In genomic region chr4:134923258-134924018, GRCm38 (mm10) we compare ENCODE assay signal across 8 mouse cellular contexts. TPM values are rescaled to one million over a fixed set of nuclear protein-coding genes. Genes with fewer than 3 reads are reported as not detected.
A peak's percentile ranks its signal among the peaks of the same experiment; 100 is the strongest.
DNase-seq lines count a peak whose midpoint lies in the region; ATAC-seq and TF ChIP-seq lines count a peak whose summit lies in the region.

TSS of gene Rsrp1 (plus strand) at chr4:134923592.

- peak within 1 kb of the TSS; percentile 94 for H3K4me3 ChIP-seq in E14TG2a.4 (replicated peaks; ENCODE audit: low read length)
- H3K4me3 ChIP-seq in forebrain, embryonic 13.5 days: peak within 1 kb of the TSS; percentile 100
- peak within 1 kb of the TSS; percentile 93 for H3K4me3 ChIP-seq in liver, postnatal 0 days (ENCODE audit: low read depth, low read length)
- H3K4me3 ChIP-seq in neural tube, embryonic 14.5 days (ENCODE audit: low read depth, low read length): peak within 1 kb of the TSS; percentile 99

- H3K9ac ChIP-seq in forebrain, embryonic 13.5 days: peak within 1 kb of the TSS; percentile 99
- peak within 1 kb of the TSS; percentile 98 for H3K9ac ChIP-seq in liver, postnatal 0 days (replicated peaks)
- peak within 1 kb of the TSS; percentile 82 for H3K9ac ChIP-seq in neural tube, embryonic 14.5 days (replicated peaks; ENCODE audit: low read depth, low read length)

- peaks cover 44% of the 10 kb centered on the region for H3K36me3 ChIP-seq in E14TG2a.4 (ENCODE audit: insufficient read depth, low read length)
- H3K36me3 ChIP-seq in forebrain, embryonic 13.5 days (ENCODE audit: poor library complexity, severe bottlenecking): peaks cover 33% of the 10 kb centered on the region
- H3K36me3 ChIP-seq in liver, postnatal 0 days (replicated peaks; ENCODE audit: insufficient read depth, low read length): peaks cover 44% of the 10 kb centered on the region
- peaks cover 29% of the 10 kb centered on the region for H3K36me3 ChIP-seq in neural tube, embryonic 14.5 days (ENCODE audit: control insufficient read depth, insufficient read depth, low read length)

- H3K9me3 ChIP-seq in E14TG2a.4 (ENCODE audit: low read length): no peaks in the 10 kb centered on the region
- H3K9me3 ChIP-seq in forebrain, embryonic 13.5 days (replicated peaks): no peaks in the 10 kb centered on the region
- no peaks in the 10 kb centered on the region for H3K9me3 ChIP-seq in liver, postnatal 0 days (ENCODE audit: low read length)
- no peaks in the 10 kb centered on the region for H3K9me3 ChIP-seq in neural tube, embryonic 14.5 days (ENCODE audit: control insufficient read depth, low read length)

- H3K4me1 ChIP-seq in E14TG2a.4 (replicated peaks; ENCODE audit: low read depth, low read length): peaks cover 62% of the 10 kb centered on the region
- H3K4me1 ChIP-seq in forebrain, embryonic 13.5 days: peaks cover 26% of the 10 kb centered on the region
- H3K4me1 ChIP-seq in liver, postnatal 0 days (ENCODE audit: insufficient read depth): peaks cover 30% of the 10 kb centered on the region
- peaks cover 19% of the 10 kb centered on the region for H3K4me1 ChIP-seq in neural tube, embryonic 14.5 days (ENCODE audit: control insufficient read depth, insufficient read depth, low read length)

- WGBS in forebrain, embryonic 13.5 days: under 1% methylated on average over 64 of the region's 64 CpGs
- under 1% methylated on average over 64 of the region's 64 CpGs for WGBS in large intestine, adult 2 months
- under 1% methylated on average over 64 of the region's 64 CpGs for WGBS in liver, postnatal 0 days (ENCODE audit: insufficient replicate concordance)
- under 1% methylated on average over 64 of the region's 64 CpGs for WGBS in neural tube, embryonic 14.5 days

- intact Hi-C loops in heart, postnatal 10 days (cut with DNase I): no loop called here

- H3K27ac ChIP-seq in forebrain, embryonic 13.5 days: peak within 1 kb of the TSS; percentile 92
- peak within 1 kb of the TSS; percentile 98 for H3K27ac ChIP-seq in liver, postnatal 0 days (ENCODE audit: low read depth)
- H3K27ac ChIP-seq in neural tube, embryonic 14.5 days (ENCODE audit: low read depth, low read length): peak within 1 kb of the TSS; percentile 87

- ATAC-seq in forebrain, embryonic 13.5 days: peak; percentile 96
- peak; percentile 83 for ATAC-seq in liver, postnatal 0 days
- ATAC-seq in neural tube, embryonic 14.5 days (ENCODE audit: low read depth): peak; percentile 92

- peak within 1 kb of the TSS; percentile 97 for H3K4me2 ChIP-seq in forebrain, embryonic 13.5 days
- H3K4me2 ChIP-seq in liver, postnatal 0 days (ENCODE audit: low read depth, low read length): peak within 1 kb of the TSS; percentile 94
- H3K4me2 ChIP-seq in neural tube, embryonic 14.5 days (ENCODE audit: low read depth, low read length): peak within 1 kb of the TSS; percentile 94

- no peaks in the 10 kb centered on the region for H3K27me3 ChIP-seq in E14TG2a.4 (ENCODE audit: insufficient read depth, low read length)
- no peaks in the 10 kb centered on the region for H3K27me3 ChIP-seq in forebrain, embryonic 13.5 days
- no peaks in the 10 kb centered on the region for H3K27me3 ChIP-seq in liver, postnatal 0 days (ENCODE audit: insufficient read depth, low read length)
- no peaks in the 10 kb centered on the region for H3K27me3 ChIP-seq in neural tube, embryonic 14.5 days (ENCODE audit: control insufficient read depth, insufficient read depth, low read length)

- TF ChIP-seq CTCF in E14TG2a.4 (conservative IDR thresholded peaks at IDR 0.05; ENCODE audit: low read length): no peak
- TF ChIP-seq CTCF in liver, postnatal 0 days (IDR thresholded peaks at IDR 0.05; ENCODE audit: low read depth): no peak

- DNase-seq in c-Kit-positive CD71-positive TER-119-positive erythroid progenitor cells, embryonic 14.5 days (ENCODE audit: low spot score): peak; percentile 97
- peak; percentile 98 to 99 for DNase-seq in heart, postnatal 10 days
- DNase-seq in large intestine, adult 2 months (ENCODE audit: low read depth, low spot score): peak; percentile 88
- peak; percentile 98 for DNase-seq in liver, postnatal 0 days
- peak; percentile 98 for DNase-seq in testis, postnatal 10 days (ENCODE audit: low spot score)

- peak; percentile 74; the same call in 1 of the 2 replicates for TF ChIP-seq EP300 in liver, postnatal 0 days (IDR thresholded peaks at IDR 0.05; ENCODE audit: low read depth)

RNA-seq across cellular contexts. Expression of gene Rsrp1, which starts in this region (rescaled TPM):
- 474 and 488 TPM in 2 replicates for polyA plus RNA-seq in forebrain, embryonic 13.5 days (2015; fragmentation: Nextera tagmentation; extraction: Ambion mirVana)
- total RNA-seq in heart, postnatal 10 days (2021): 100 to 1,000 TPM; 146 to 154 TPM
- 221 and 379 TPM in 2 replicates for polyA plus RNA-seq in large intestine, adult 2 months (2012; rRNA removed)
- 185 and 225 TPM in 2 replicates for polyA plus RNA-seq in liver, postnatal 0 days (2015; fragmentation: Nextera tagmentation; extraction: Ambion mirVana)
- 484 and 511 TPM in 2 replicates for polyA plus RNA-seq in neural tube, embryonic 14.5 days (2014; fragmentation: Nextera tagmentation; extraction: Ambion mirVana)

Comparison
In these comparisons a context has a peak if more than half of its experiments do, and no peak if none do; other contexts are left out.
1. Peak in every context shown above with its lines: DNase-seq, ATAC-seq, H3K4me3 ChIP-seq and H3K27ac ChIP-seq.